Mouse (Mus musculus): ENCODE measurements around the gene Cdh13. TPM values are rescaled to one million over a fixed set of nuclear protein-coding genes. Genes with fewer than 3 reads are reported as not detected.
"Not testable (repeated sequence)": the region's sequence is repeated elsewhere in the genome, so short reads cannot be mapped to it uniquely, and the experiment has no call there.

The Cdh13 gene
- total RNA-seq, 2 experiments from 2014 or later = 165 to 166 TPM

- no peak for DNase-seq
These were observed 395.8 kb downstream of the Cdh13 start for GRCm38 (mm10) chr8:118679347-118679746.

GRCm38 (mm10) chr8:118683386-118683785 is 399.9 kb downstream of the Cdh13 start:
- no peak for DNase-seq

GRCm38 (mm10) chr8:118685863-118686262 is 402.3 kb downstream of the Cdh13 start:
- no peak for DNase-seq

GRCm38 (mm10) chr8:118689849-118690248 is 406.3 kb downstream of the Cdh13 start:
- DNase-seq = no peak

- no peak for DNase-seq
These were observed 417.9 kb downstream of the Cdh13 start for GRCm38 (mm10) chr8:118701312-118701880.

- no peak for DNase-seq
These were observed 425.8 kb downstream of the Cdh13 start for GRCm38 (mm10) chr8:118709366-118709765.

GRCm38 (mm10) chr8:118711631-118712030 is 428.1 kb downstream of the Cdh13 start:
- no peak for DNase-seq

GRCm38 (mm10) chr8:118713111-118713510 is 429.6 kb downstream of the Cdh13 start:
- DNase-seq = no peak

GRCm38 (mm10) chr8:118713596-118713995 is 430.1 kb downstream of the Cdh13 start:
- DNase-seq = no peak

GRCm38 (mm10) chr8:118722896-118723295 is 439.4 kb downstream of the Cdh13 start:
- DNase-seq = no peak

- no peak for DNase-seq
These were observed 442.1 kb downstream of the Cdh13 start for GRCm38 (mm10) chr8:118725651-118726050.

- no peak for DNase-seq
These were observed 458.2 kb downstream of the Cdh13 start for GRCm38 (mm10) chr8:118741781-118742180.

GRCm38 (mm10) chr8:118744991-118745390 is 461.5 kb downstream of the Cdh13 start:
- DNase-seq = no peak

GRCm38 (mm10) chr8:118748041-118748604 is 464.6 kb downstream of the Cdh13 start:
- DNase-seq = no peak

GRCm38 (mm10) chr8:118749191-118749590 is 465.7 kb downstream of the Cdh13 start:
- DNase-seq = peak; percentile 5

GRCm38 (mm10) chr8:118749786-118750185 is 466.3 kb downstream of the Cdh13 start:
- DNase-seq = no peak

- no peak for DNase-seq
These were observed 470.2 kb downstream of the Cdh13 start for GRCm38 (mm10) chr8:118753710-118754109.

- no peak for DNase-seq
These were observed 470.6 kb downstream of the Cdh13 start for GRCm38 (mm10) chr8:118754119-118754518.

GRCm38 (mm10) chr8:118777507-118777906 is 494.0 kb downstream of the Cdh13 start:
- DNase-seq = not testable (repeated sequence)

GRCm38 (mm10) chr8:118778374-118778773 is 494.8 kb downstream of the Cdh13 start:
- no peak for DNase-seq

GRCm38 (mm10) chr8:118785646-118786045 is 502.1 kb downstream of the Cdh13 start:
- no peak for DNase-seq

- DNase-seq = no peak
These were observed 506.1 kb downstream of the Cdh13 start for GRCm38 (mm10) chr8:118789649-118790048.

- no peak for DNase-seq
These were observed 511.4 kb downstream of the Cdh13 start for GRCm38 (mm10) chr8:118794886-118795285.

GRCm38 (mm10) chr8:118796491-118796890 is 513.0 kb downstream of the Cdh13 start:
- no peak for DNase-seq

Measured in gastrocnemius, postnatal 10 days (tissue).